Mouse (Mus musculus) spleen, postnatal 14 days (tissue): ENCODE results near the gene Sh2d7.

Experiments
- DNase-seq, 2 experiments: peaks; one replicate each; pipeline ENCODE4 v3.0.0; 2021 to 2022; ENCODE audit warnings: low spot score in 2 of 2

Sh2d7 gene

GRCm38 (mm10) chr9:54538684-54539083 lies at the start of gene Sh2d7:
TSS of gene Sh2d7 (plus strand) at chr9:54538984.
- DNase-seq = no peak

GRCm38 (mm10) chr9:54489599-54489998 lies 49.2 kb upstream of the Sh2d7 start:
- DNase-seq = no peak

GRCm38 (mm10) chr9:54490431-54490830 lies 48.4 kb upstream of the Sh2d7 start:
- DNase-seq = no peak

- no peak for DNase-seq
Measured at GRCm38 (mm10) chr9:54499291-54499690, 39.5 kb upstream of the Sh2d7 start.

DNA sequence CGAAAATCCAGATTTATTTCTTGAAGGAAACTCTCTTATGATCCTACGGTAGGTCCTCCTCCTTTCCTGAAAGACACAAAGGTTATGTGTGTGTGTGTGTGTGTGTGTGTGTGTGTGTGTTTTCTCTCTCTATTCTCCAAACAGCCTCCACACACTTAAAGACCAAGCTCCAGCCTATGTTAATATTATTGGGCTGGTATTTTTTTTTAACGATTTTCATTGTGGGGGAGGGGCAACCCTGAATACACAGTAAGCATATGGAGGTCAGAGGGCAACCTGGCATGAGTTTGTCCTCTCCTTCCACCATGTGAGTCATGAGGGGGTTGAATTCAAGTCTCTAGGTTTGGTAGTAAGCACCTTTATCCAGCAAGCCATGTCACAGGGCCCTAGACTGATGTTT lies 39.0 kb upstream of the Sh2d7 start:
- no peak for DNase-seq

DNA sequence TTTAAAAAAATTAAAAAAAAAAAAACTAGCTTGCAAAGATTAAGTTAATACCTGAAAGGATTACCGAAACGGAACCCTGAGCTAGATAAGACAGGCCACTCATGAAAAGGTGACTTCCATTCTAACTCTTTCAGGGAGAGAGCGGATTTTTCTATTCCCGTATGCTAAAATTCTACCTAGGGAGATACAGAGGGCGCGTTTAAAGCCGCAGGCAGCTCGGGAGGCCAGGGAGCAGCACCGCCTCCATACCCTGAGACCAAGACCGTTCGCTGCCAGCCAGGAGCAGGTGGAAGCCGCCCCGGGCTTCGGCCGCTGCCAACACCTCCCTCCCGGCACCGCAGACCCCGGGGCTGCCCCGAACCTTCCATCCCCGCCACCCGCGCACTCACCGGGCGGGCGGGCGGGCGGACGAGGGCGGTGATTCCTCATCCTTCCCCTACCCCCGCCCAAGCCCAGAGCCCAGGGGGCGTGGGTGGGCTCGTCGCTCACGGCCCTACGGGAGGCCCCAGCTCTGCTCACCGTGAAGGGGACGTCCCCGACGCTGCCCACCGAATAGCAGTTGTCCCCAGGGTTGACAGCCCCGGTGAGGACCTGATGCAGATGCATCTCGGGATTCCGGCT lies 37.8 kb upstream of the Sh2d7 start:
- no peak for DNase-seq

- peak; percentile 26 to 38 for DNase-seq
Measured at GRCm38 (mm10) chr9:54501453-54502110, 37.2 kb upstream of the Sh2d7 start, which contains the start of gene Dmxl2. TSS of gene Dmxl2 (minus strand) at chr9:54501626.

DNA sequence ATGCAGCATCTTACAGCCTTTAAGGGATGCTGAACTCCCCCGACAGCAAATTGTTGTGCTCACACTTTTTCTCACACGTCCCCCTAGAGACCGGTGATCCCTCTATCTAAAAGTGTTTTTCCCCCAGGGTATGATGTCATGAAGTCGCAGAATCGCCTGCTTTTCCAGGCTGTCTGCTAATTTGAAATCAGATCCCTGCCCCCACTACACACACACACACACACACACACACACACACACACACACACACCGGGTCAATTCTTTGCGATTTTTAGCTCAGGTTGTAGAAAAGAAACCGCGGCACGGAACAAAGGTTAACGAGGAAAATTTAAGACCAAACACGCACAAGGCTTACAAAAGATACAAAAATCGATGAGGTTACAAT lies 36.7 kb upstream of the Sh2d7 start:
- no peak for DNase-seq

GRCm38 (mm10) chr9:54502873-54503272 lies 35.9 kb upstream of the Sh2d7 start:
- DNase-seq = no peak

GRCm38 (mm10) chr9:54515991-54516390 lies 22.8 kb upstream of the Sh2d7 start:
- DNase-seq = no peak

GRCm38 (mm10) chr9:54518921-54519320 lies 19.9 kb upstream of the Sh2d7 start:
- no peak for DNase-seq

GRCm38 (mm10) chr9:54520286-54520685 lies 18.5 kb upstream of the Sh2d7 start:
- DNase-seq = no peak

- no peak for DNase-seq
Measured at GRCm38 (mm10) chr9:54527694-54528093, 11.1 kb upstream of the Sh2d7 start.

- no peak for DNase-seq
Measured at GRCm38 (mm10) chr9:54529950-54530349, 8.8 kb upstream of the Sh2d7 start.

GRCm38 (mm10) chr9:54530836-54531235 lies 7.9 kb upstream of the Sh2d7 start:
- no peak for DNase-seq

GRCm38 (mm10) chr9:54531421-54531820 lies 7.4 kb upstream of the Sh2d7 start:
- no peak for DNase-seq

DNA sequence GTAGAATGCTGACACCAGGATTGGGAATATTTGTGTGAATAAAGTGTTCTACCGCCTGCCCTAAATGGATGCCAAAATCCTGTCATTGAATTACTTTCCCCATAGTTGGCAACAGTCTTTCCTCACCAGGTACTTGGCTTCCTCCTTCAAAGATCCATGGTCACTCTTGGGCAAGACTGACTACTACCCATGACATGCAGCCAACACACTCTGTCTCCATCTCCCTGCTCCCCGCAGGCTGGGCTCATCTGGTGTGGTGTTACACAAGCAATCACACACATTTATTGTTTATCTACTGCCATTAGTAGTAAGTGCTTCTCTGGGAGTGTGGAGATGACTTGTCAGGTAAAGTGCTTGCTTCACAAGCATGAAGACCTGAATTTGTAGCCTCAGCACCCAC lies 5.9 kb upstream of the Sh2d7 start:
- no peak for DNase-seq

- no peak for DNase-seq
Measured at GRCm38 (mm10) chr9:54533975-54534374, 4.8 kb upstream of the Sh2d7 start.

GRCm38 (mm10) chr9:54536236-54536635 lies 2.5 kb upstream of the Sh2d7 start:
- DNase-seq = no peak

- no peak for DNase-seq
Measured at GRCm38 (mm10) chr9:54537030-54537429, 1.8 kb upstream of the Sh2d7 start.

DNA sequence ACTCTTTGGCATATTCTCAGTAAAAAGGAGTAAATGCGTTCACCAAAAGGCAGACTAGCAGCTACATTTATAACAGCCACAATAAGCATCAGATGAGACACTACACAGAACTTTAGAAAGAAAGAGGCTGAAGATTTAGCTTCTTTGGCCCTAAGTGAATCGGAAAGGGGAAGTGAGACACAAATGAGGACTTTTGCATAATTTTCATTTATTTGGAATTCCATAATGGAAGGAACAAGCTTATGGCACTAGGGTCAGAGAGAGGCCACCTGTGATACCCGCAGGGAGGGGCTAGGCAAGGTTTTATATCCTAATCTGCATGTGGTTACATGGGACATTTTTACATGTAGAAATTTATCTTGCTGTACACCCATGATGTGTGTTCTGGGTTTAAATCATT lies 1.3 kb upstream of the Sh2d7 start:
- DNase-seq = no peak

DNA sequence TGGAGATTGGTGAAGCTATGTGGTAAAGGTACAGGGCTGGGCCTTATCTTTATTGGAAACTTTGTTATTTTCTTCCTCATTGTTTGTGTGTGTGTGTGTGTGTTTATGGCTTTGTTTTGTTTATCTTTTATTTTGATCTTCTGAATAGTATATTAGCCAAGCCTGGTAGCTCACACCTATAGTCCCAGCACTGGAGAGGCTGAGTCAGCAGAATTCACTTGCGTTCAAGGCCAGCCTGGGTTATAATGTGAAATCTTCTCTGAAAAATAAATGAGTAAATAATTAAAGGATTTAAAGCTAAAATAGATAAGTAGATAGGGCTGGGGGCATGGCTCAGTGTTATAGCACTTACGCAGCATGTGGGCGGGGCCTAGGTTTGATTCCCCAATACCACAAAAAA lies 540 bp upstream of the Sh2d7 start:
- DNase-seq = no peak

GRCm38 (mm10) chr9:54540801-54541200 lies 2.0 kb downstream of the Sh2d7 start:
- DNase-seq = no peak
